29 mouse cellular contexts compared by ENCODE assay signal in the genomic region with DNA sequence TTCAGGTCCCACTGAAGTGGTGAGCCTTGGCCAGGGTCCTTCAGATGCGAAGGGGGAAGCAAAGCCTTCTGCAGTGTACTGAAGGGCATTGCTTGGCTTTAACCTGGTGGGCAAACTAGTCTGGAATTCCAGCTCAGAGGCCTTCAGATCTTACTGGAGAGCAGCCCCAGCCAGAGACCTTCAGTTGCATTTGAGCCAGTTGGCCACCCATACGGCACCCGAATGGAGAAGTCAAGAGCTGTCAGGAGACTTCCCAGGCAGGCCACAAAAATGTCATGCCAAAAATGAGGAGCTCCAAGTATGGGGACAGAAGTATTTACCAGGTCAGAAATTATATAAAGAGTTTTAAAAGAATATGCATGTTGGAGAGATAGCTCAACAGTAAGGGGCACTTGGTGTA. TPM values are rescaled to one million over a fixed set of nuclear protein-coding genes. Genes with fewer than 3 reads are reported as not detected.
DNase-seq lines count a peak whose midpoint lies in the region; ATAC-seq and TF ChIP-seq lines count a peak whose summit lies in the region.
"Had no signal": no experiment of that assay in that cellular context is flagged by ENCODE, and none has a peak within 500 bp of the region (broad histone marks: within the 10 kb centered on the region; RNA-seq: fewer than 3 reads in every experiment).

A gene (minus strand): TSS at position 192 of the 400 bp plus-strand sequence.

- 92% methylated on average over 3 of the region's 3 CpGs for WGBS in forebrain, embryonic 11.5 days
- WGBS in forebrain, postnatal 0 days: 92% methylated on average over 3 of the region's 3 CpGs
- WGBS in hindbrain, embryonic 13.5 days: 92% methylated on average over 3 of the region's 3 CpGs
- 85% methylated on average over 3 of the region's 3 CpGs for WGBS in hindbrain, postnatal 0 days
- 88% methylated on average over 3 of the region's 3 CpGs for WGBS in neural tube, embryonic 11.5 days

- no peak within 1 kb of the TSS for H3K4me3 ChIP-seq in forebrain, embryonic 11.5 days (ENCODE audit: low read depth, low read length)
- H3K4me3 ChIP-seq in forebrain, postnatal 0 days (ENCODE audit: low read depth, low read length): no peak within 1 kb of the TSS
- H3K4me3 ChIP-seq in hindbrain, embryonic 13.5 days: no peak within 1 kb of the TSS
- H3K4me3 ChIP-seq in hindbrain, postnatal 0 days (ENCODE audit: low read length): no peak within 1 kb of the TSS
- H3K4me3 ChIP-seq in neural tube, embryonic 11.5 days (ENCODE audit: low read depth, low read length): no peak within 1 kb of the TSS
- H3K4me3 ChIP-seq: erythroblast, embryonic 14.5 days; heart, embryonic 13.5 days; hindbrain, embryonic 15.5 days; limb, embryonic 10.5 days; limb, embryonic 15.5 days; liver, embryonic 13.5 days; megakaryocyte, embryonic 14.5 days had no signal

- H3K36me3 ChIP-seq in forebrain, embryonic 11.5 days (ENCODE audit: control insufficient read depth, insufficient read depth, low read length): no peaks in the 10 kb centered on the region
- no peaks in the 10 kb centered on the region for H3K36me3 ChIP-seq in forebrain, postnatal 0 days (ENCODE audit: insufficient read depth)
- H3K36me3 ChIP-seq in hindbrain, embryonic 13.5 days: no peaks in the 10 kb centered on the region
- no peaks in the 10 kb centered on the region for H3K36me3 ChIP-seq in hindbrain, postnatal 0 days (ENCODE audit: insufficient read depth, low read length)
- H3K36me3 ChIP-seq in neural tube, embryonic 11.5 days (ENCODE audit: control insufficient read depth, insufficient read depth, low read length): no peaks in the 10 kb centered on the region
- H3K36me3 ChIP-seq: heart, embryonic 13.5 days; hindbrain, embryonic 15.5 days; limb, embryonic 10.5 days; limb, embryonic 15.5 days; liver, embryonic 13.5 days had no signal

- TF ChIP-seq CTCF in forebrain, postnatal 0 days (IDR thresholded peaks at IDR 0.05; ENCODE audit: low read depth): no peak
- TF ChIP-seq CTCF in hindbrain, postnatal 0 days (IDR thresholded peaks at IDR 0.05; ENCODE audit: low read depth): no peak

- no peak within 1 kb of the TSS for H3K27ac ChIP-seq in forebrain, embryonic 11.5 days (ENCODE audit: low read depth, low read length)
- H3K27ac ChIP-seq in forebrain, postnatal 0 days (ENCODE audit: low read depth, low read length): no peak within 1 kb of the TSS
- H3K27ac ChIP-seq in hindbrain, embryonic 13.5 days: no peak within 1 kb of the TSS
- no peak within 1 kb of the TSS for H3K27ac ChIP-seq in hindbrain, postnatal 0 days
- no peak within 1 kb of the TSS for H3K27ac ChIP-seq in neural tube, embryonic 11.5 days (ENCODE audit: low read depth, low read length)
- H3K27ac ChIP-seq: heart, embryonic 13.5 days; hindbrain, embryonic 15.5 days; limb, embryonic 10.5 days; limb, embryonic 15.5 days; liver, embryonic 13.5 days had no signal

- no peak for DNase-seq in forebrain, embryonic 11.5 days (ENCODE audit: low spot score)
- no peak for DNase-seq in forebrain, postnatal 0 days
- no peak for DNase-seq in hindbrain, postnatal 0 days (ENCODE audit: low spot score)
- no peak for DNase-seq in neural tube, embryonic 11.5 days (ENCODE audit: low spot score)
- DNase-seq in neural tube, embryonic 10.5 days (ENCODE audit: extremely low spot score, low spot score): no peak
- DNase-seq in retina, embryonic 14.5 days (ENCODE audit: low spot score): no peak
- DNase-seq: adrenal gland, adult 2 months; B cell, adult 2 months; cerebellum, adult 11-12 months; cerebellum, adult 9-11 months; embryo, embryonic 11 days; heart, postnatal 14 days; kidney, adult 8-10 months; kidney, postnatal 14 days; layer of hippocampus, adult 9-11 months; liver, embryonic 13.5 days; lung, adult 18-20 months; lung, postnatal 4 days; thymus, postnatal 4 days had no signal

- H3K4me1 ChIP-seq in forebrain, embryonic 11.5 days (replicated peaks; ENCODE audit: control insufficient read depth, insufficient read depth, low read length): peaks cover 2% of the 10 kb centered on the region; the same call in 1 of the 2 replicates
- H3K4me1 ChIP-seq in forebrain, postnatal 0 days (ENCODE audit: insufficient read depth): 0 out of 2 replicates have a peak, but pooled peaks cover 3% of the 10 kb centered on the region
- 0 out of 2 replicates have a peak, but pooled peaks cover 4% of the 10 kb centered on the region for H3K4me1 ChIP-seq in hindbrain, embryonic 13.5 days (replicated peaks)
- 0 out of 2 replicates have a peak, but pooled peaks cover 4% of the 10 kb centered on the region for H3K4me1 ChIP-seq in hindbrain, postnatal 0 days (ENCODE audit: insufficient read depth, low read length)
- H3K4me1 ChIP-seq in neural tube, embryonic 11.5 days (ENCODE audit: control insufficient read depth, insufficient read depth, low read length): peaks cover 4% of the 10 kb centered on the region

- no peak within 1 kb of the TSS for H3K4me2 ChIP-seq in forebrain, embryonic 11.5 days (ENCODE audit: low read depth, low read length, severe bottlenecking)
- no peak within 1 kb of the TSS for H3K4me2 ChIP-seq in forebrain, postnatal 0 days (ENCODE audit: low read depth)
- H3K4me2 ChIP-seq in hindbrain, embryonic 13.5 days: no peak within 1 kb of the TSS
- no peak within 1 kb of the TSS for H3K4me2 ChIP-seq in hindbrain, postnatal 0 days (ENCODE audit: low read depth, low read length)
- H3K4me2 ChIP-seq in neural tube, embryonic 11.5 days (ENCODE audit: low read depth): no peak within 1 kb of the TSS
- H3K4me2 ChIP-seq: heart, embryonic 13.5 days; hindbrain, embryonic 15.5 days; limb, embryonic 15.5 days; liver, embryonic 13.5 days had no signal

- ATAC-seq in forebrain, embryonic 11.5 days (replicated peaks; ENCODE audit: low FRiP score): no peak
- no peak for ATAC-seq in forebrain, postnatal 0 days
- ATAC-seq in hindbrain, embryonic 13.5 days (ENCODE audit: low FRiP score): no peak
- ATAC-seq in hindbrain, postnatal 0 days: no peak
- ATAC-seq in neural tube, embryonic 11.5 days (ENCODE audit: insufficient read depth, low FRiP score, low TSS enrichment): no peak
- ATAC-seq: forebrain, embryonic 14.5 days; intestine, embryonic 16.5 days; lung, postnatal 0 days had no signal

- H3K27me3 ChIP-seq in forebrain, embryonic 11.5 days (ENCODE audit: control insufficient read depth, insufficient read depth, low read length): no peaks in the 10 kb centered on the region
- no peaks in the 10 kb centered on the region for H3K27me3 ChIP-seq in forebrain, postnatal 0 days (ENCODE audit: insufficient read depth, low read length)
- no peaks in the 10 kb centered on the region; the same call in 1 of the 2 replicates for H3K27me3 ChIP-seq in hindbrain, embryonic 13.5 days
- H3K27me3 ChIP-seq in hindbrain, postnatal 0 days (ENCODE audit: insufficient read depth, low read length): 0 out of 2 replicates have a peak, but pooled peaks cover 3% of the 10 kb centered on the region
- H3K27me3 ChIP-seq in neural tube, embryonic 11.5 days (ENCODE audit: control insufficient read depth, insufficient read depth, low read length): no peaks in the 10 kb centered on the region
- H3K27me3 ChIP-seq: hindbrain, embryonic 15.5 days; limb, embryonic 15.5 days; liver, embryonic 13.5 days; megakaryocyte, embryonic 14.5 days had no signal

- no peaks in the 10 kb centered on the region for H3K9me3 ChIP-seq in forebrain, embryonic 11.5 days (ENCODE audit: control insufficient read depth, low read length)
- no peaks in the 10 kb centered on the region for H3K9me3 ChIP-seq in forebrain, postnatal 0 days (ENCODE audit: low read length)
- no peaks in the 10 kb centered on the region for H3K9me3 ChIP-seq in hindbrain, embryonic 13.5 days
- H3K9me3 ChIP-seq in hindbrain, postnatal 0 days (ENCODE audit: low read length): no peaks in the 10 kb centered on the region
- H3K9me3 ChIP-seq in neural tube, embryonic 11.5 days (ENCODE audit: control insufficient read depth, low read length): no peaks in the 10 kb centered on the region
- H3K9me3 ChIP-seq: heart, embryonic 13.5 days; hindbrain, embryonic 15.5 days; limb, embryonic 10.5 days; limb, embryonic 15.5 days; liver, embryonic 13.5 days had no signal

- no peak within 1 kb of the TSS for H3K9ac ChIP-seq in forebrain, embryonic 11.5 days (ENCODE audit: low read length)
- no peak within 1 kb of the TSS for H3K9ac ChIP-seq in forebrain, postnatal 0 days
- no peak within 1 kb of the TSS for H3K9ac ChIP-seq in hindbrain, embryonic 13.5 days
- no peak within 1 kb of the TSS for H3K9ac ChIP-seq in hindbrain, postnatal 0 days (replicated peaks; ENCODE audit: low read length)
- H3K9ac ChIP-seq in neural tube, embryonic 11.5 days (ENCODE audit: low read length): no peak within 1 kb of the TSS
- H3K9ac ChIP-seq: heart, embryonic 13.5 days; hindbrain, embryonic 15.5 days; limb, embryonic 15.5 days; liver, embryonic 13.5 days had no signal

RNA-seq across cellular contexts. Expression of the gene that starts here (rescaled TPM):
- 11.1 and 12.2 TPM in 2 replicates for polyA plus RNA-seq in forebrain, embryonic 11.5 days (2014; fragmentation: Nextera tagmentation; extraction: Ambion mirVana)
- 5.8 and 9.4 TPM in 2 replicates for total RNA-seq in forebrain, postnatal 0 days (2014; rRNA removed)
- polyA plus RNA-seq in forebrain, postnatal 0 days (2015; fragmentation: Nextera tagmentation; extraction: Ambion mirVana): 6.0 and 8.5 TPM in 2 replicates
- 11.1 and 12.0 TPM in 2 replicates for polyA plus RNA-seq in hindbrain, embryonic 13.5 days (2015; fragmentation: Nextera tagmentation; extraction: Ambion mirVana)
- 5.3 and 6.3 TPM in 2 replicates for total RNA-seq in hindbrain, postnatal 0 days (2014; rRNA removed)
- polyA plus RNA-seq in hindbrain, postnatal 0 days (2015; fragmentation: Nextera tagmentation; extraction: Ambion mirVana): 10.2 and 10.3 TPM in 2 replicates
- polyA plus RNA-seq in neural tube, embryonic 11.5 days (2014; fragmentation: Nextera tagmentation; extraction: Ambion mirVana): 9.9 and 13.1 TPM in 2 replicates
